Mouse (Mus musculus) heart, adult 9 months (tissue): ENCODE data around the gene Farp1.

Source experiments
- DNase-seq, 2 experiments: peaks; one replicate each; pipeline ENCODE4 v3.0.0; 2022; ENCODE audit warnings: low spot score in 2 of 2

Farp1 gene

GRCm38 (mm10) chr14:121057750-121058149 is 22.8 kb downstream of the Farp1 start:
- DNase-seq: no peak

- no peak for DNase-seq
Measured at GRCm38 (mm10) chr14:121058481-121058880, 23.5 kb downstream of the Farp1 start.

- DNase-seq: peak; percentile 79 to 83
Measured at GRCm38 (mm10) chr14:121059266-121059665, 24.3 kb downstream of the Farp1 start.

- DNase-seq: no peak
Measured at GRCm38 (mm10) chr14:121060484-121060883, 25.5 kb downstream of the Farp1 start.

GRCm38 (mm10) chr14:121061686-121062085 is 26.7 kb downstream of the Farp1 start:
- DNase-seq: peak; percentile 39 to 45

GRCm38 (mm10) chr14:121062238-121063082 is 27.5 kb downstream of the Farp1 start:
- peak in 1 of 2 experiments; percentile 40 for DNase-seq

- DNase-seq: no peak
Measured at GRCm38 (mm10) chr14:121064726-121065125, 29.7 kb downstream of the Farp1 start.

- DNase-seq: no peak
Measured at GRCm38 (mm10) chr14:121073093-121073866, 38.3 kb downstream of the Farp1 start.

- no peak for DNase-seq
Measured at GRCm38 (mm10) chr14:121074197-121074734, 39.3 kb downstream of the Farp1 start.

GRCm38 (mm10) chr14:121080739-121081138 is 45.7 kb downstream of the Farp1 start:
- no peak for DNase-seq

GRCm38 (mm10) chr14:121082341-121082740 is 47.3 kb downstream of the Farp1 start:
- peak; percentile 42 to 52 for DNase-seq

GRCm38 (mm10) chr14:121082793-121083192 is 47.8 kb downstream of the Farp1 start:
- no peak for DNase-seq

- DNase-seq: no peak
Measured at GRCm38 (mm10) chr14:121083352-121083751, 48.4 kb downstream of the Farp1 start.

GRCm38 (mm10) chr14:121092517-121092916 is 57.5 kb downstream of the Farp1 start:
- DNase-seq: no peak

- DNase-seq: no peak
Measured at GRCm38 (mm10) chr14:121093860-121094259, 58.9 kb downstream of the Farp1 start.

GRCm38 (mm10) chr14:121097640-121098435 is 62.8 kb downstream of the Farp1 start:
- DNase-seq: peak in 1 of 2 experiments; percentile 20

GRCm38 (mm10) chr14:121099120-121099519 is 64.1 kb downstream of the Farp1 start:
- DNase-seq: no peak

- no peak for DNase-seq
Measured at GRCm38 (mm10) chr14:121099876-121100275, 64.9 kb downstream of the Farp1 start.

- DNase-seq: no peak
Measured at GRCm38 (mm10) chr14:121100829-121101228, 65.8 kb downstream of the Farp1 start.

- no peak for DNase-seq
Measured at GRCm38 (mm10) chr14:121101531-121101930, 66.5 kb downstream of the Farp1 start.

- DNase-seq: no peak
Measured at GRCm38 (mm10) chr14:121102599-121102998, 67.6 kb downstream of the Farp1 start.

- no peak for DNase-seq
Measured at GRCm38 (mm10) chr14:121103459-121103858, 68.5 kb downstream of the Farp1 start.
